Mouse (Mus musculus): ENCODE results near the gene Slc35b2. TPM values are rescaled to one million over a fixed set of nuclear protein-coding genes. Genes with fewer than 3 reads are reported as not detected.
A peak's percentile ranks its signal among the peaks of the same experiment; 100 is the strongest.

The Slc35b2 gene
- total RNA-seq, 2 experiments from 2014 or later, result 23.4 to 26.0 TPM

- no peak for DNase-seq
Observed at GRCm38 (mm10) chr17:45564531-45565084, 934 bp downstream of the Slc35b2 start.

- DNase-seq, result no peak
Observed at GRCm38 (mm10) chr17:45565103-45565502, 1.4 kb downstream of the Slc35b2 start.

GRCm38 (mm10) chr17:45566031-45566359, 2.3 kb downstream of the Slc35b2 start:
- DNase-seq, result no peak

- DNase-seq, result no peak
Observed at GRCm38 (mm10) chr17:45566360-45567161, 2.9 kb downstream of the Slc35b2 start.

- DNase-seq, result no peak
Observed at GRCm38 (mm10) chr17:45567162-45567601, 3.5 kb downstream of the Slc35b2 start.

GRCm38 (mm10) chr17:45568990-45569389, 5.3 kb downstream of the Slc35b2 start:
- no peak for DNase-seq

GRCm38 (mm10) chr17:45569999-45570398, 6.3 kb downstream of the Slc35b2 start:
- DNase-seq, result no peak

GRCm38 (mm10) chr17:45572103-45573086, 8.7 kb downstream of the Slc35b2 start:
- peak; percentile 89 to 90 for DNase-seq

- DNase-seq, result peak; percentile 99 to 100
Observed at GRCm38 (mm10) chr17:45573087-45573779, 9.6 kb downstream of the Slc35b2 start, which contains the start of gene Hsp90ab1. Gene Hsp90ab1, minus strand, starts transcription at chr17:45573271.

GRCm38 (mm10) chr17:45573780-45574123, 10.1 kb downstream of the Slc35b2 start:
- peak; percentile 97 to 98 for DNase-seq

GRCm38 (mm10) chr17:45574129-45574761, 10.6 kb downstream of the Slc35b2 start:
- peak; percentile 83 to 85 for DNase-seq

- no peak for DNase-seq
Observed at GRCm38 (mm10) chr17:45575123-45575897, 11.6 kb downstream of the Slc35b2 start.

GRCm38 (mm10) chr17:45578242-45578641, 14.6 kb downstream of the Slc35b2 start:
- DNase-seq, result no peak

GRCm38 (mm10) chr17:45578843-45579242, 15.2 kb downstream of the Slc35b2 start:
- DNase-seq, result no peak

- no peak for DNase-seq
Observed at GRCm38 (mm10) chr17:45579554-45579953, 15.9 kb downstream of the Slc35b2 start.

GRCm38 (mm10) chr17:45580958-45581477, 17.3 kb downstream of the Slc35b2 start:
- peak in 1 of 2 experiments; percentile 69 for DNase-seq

GRCm38 (mm10) chr17:45581567-45581983, 17.9 kb downstream of the Slc35b2 start:
- peak; percentile 75 to 85 for DNase-seq

GRCm38 (mm10) chr17:45582188-45582587, 18.5 kb downstream of the Slc35b2 start:
- no peak for DNase-seq

- DNase-seq, result no peak
Observed at GRCm38 (mm10) chr17:45582715-45583355, 19.2 kb downstream of the Slc35b2 start.
